Mouse (Mus musculus) CD4-positive, CD25-positive, alpha-beta regulatory T cell (primary cell): ENCODE data around the gene Nsun5. TPM values are rescaled to one million over a fixed set of nuclear protein-coding genes. Genes with fewer than 3 reads are reported as not detected.

Source experiments
- polyA plus RNA-seq: library from polyadenylated mRNA; unstranded; fragments of 100-300 nt; shearing (Covaris generic); gene quantifications from one replicate; pipeline ENCODE4 v1.2.1, GENCODE M21; 2017

The Nsun5 gene
- 46.9 TPM for polyA plus RNA-seq

DNA sequence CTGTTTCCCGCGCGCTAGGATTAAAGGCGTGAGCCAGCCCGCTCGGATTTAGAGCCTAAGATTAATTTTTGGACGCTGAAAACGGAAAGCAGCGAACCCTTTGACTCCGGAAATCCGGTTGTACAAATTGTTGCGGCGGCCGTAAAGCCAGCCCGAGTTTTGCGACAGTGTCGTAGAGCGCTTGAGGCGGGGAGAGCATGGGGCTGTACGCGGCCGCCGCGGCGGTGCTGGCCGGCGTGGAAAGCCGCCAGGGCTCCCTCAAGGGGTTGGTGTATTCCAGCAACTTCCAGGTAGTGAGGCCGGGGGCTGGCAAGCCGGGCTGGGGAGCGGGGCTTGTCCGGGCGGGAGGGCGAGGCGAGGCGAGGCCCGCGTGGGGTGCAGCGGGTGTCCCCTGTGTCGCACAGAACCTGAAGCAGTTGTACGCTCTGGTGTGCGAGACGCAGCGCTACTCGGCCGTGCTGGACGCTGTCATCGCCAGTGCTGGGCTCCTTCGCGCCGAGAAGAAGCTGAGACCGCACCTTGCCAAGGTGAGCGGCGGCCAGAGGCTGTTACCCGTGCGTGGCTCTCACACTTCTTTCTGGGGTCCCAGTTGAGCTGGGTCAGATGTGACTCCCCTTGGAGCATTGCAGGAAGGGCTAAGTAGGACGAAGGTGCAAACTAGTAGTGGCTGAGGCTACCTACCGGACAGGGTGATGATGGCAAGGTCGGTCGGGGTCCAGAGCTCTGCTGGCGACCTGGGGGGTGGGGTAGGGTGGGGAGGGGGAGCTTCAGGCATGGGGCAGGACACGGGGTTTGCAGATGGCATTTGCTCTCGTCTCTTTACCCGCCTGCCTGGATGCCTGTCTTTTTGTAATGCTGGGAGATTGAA, at the start of gene Nsun5:
Nsun5 (plus strand) TSS at position 167 of the 868 bp plus-strand sequence.

DNA sequence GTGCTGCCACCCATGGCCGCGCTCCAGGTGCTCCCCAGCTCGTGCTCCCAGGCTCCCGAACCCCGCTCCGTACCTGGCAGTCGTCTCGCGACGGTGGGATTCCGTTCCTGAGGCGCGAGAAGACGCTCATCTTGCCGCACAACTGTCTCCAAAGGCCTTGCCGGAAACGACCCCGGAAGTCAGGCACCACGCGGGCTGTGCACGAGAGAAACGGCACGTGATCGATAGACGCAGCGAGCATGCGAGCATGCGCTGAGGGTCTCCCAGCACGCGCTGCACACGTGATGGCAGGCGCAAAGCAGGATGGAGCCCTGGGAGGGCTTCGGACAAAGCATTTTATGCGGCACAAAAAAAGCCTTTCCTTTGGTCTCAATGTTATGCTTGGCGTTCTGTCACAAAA, 19.9 kb upstream of the Nsun5 start, which contains the start of gene Fkbp6:
Fkbp6 (minus strand) TSS at position 183 of the 400 bp plus-strand sequence.

DNA sequence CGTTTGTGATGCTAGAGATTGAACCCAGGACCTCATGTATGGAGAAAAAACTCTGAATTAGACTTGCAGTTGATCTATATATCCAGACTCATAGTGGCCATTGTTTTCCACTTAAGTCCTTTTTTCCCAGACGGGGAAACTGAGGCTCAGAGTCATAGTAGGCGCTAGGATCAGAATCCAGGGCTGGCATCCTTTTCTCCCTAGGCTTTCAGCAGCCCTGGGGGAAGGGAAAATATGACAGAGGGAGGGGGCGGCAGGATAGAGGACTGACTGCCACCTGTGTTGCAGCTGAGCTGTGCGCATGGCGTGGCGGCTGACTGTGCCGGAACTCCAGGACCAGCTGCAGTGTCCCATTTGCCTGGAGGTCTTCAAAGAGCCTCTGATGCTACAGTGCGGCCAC, 16.8 kb upstream of the Nsun5 start, which contains the start of gene Trim50:
Trim50 (plus strand) TSS at position 301 of the 400 bp plus-strand sequence.

DNA sequence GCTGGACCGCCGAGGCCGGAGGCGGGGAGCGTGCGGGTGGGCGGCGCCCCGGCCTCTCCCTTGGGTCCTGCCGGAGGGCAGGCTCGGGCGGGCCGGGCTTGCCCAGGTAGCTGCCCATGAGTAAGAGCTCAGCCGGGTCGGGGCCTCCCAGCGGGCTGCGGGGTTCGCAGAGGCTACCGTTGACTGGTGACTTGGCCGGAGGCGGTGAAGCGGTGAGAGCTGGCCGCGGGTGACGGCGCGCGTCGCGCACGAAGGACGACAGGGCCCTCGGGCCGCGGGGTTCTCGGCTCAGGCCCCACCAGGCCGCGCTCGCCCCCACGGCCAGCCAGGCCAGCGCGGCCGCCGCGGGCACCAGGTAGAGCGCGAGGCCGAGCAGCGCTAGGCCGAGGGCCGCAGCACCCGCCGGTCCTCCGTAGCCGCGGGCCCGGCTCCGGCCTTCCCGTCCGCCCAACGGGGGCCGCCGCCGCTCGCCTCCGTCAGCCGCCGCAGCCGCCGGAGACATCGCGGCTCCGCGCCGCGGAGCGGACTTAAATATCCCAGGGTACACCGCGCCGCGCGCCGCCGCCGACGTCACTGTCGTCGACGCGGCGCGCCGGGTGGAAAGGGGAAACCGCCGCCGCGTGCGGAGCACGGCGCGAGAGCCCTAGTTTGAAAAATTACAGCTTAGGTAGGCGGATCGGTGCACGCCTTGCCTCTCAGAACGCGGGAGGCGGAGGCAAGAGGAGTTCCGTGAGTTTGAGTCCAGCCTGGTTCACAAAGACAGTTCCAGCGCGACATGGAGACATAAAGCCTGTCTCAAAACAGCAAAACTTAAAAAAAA, 24.5 kb downstream of the Nsun5 start, which contains the start of gene Pom121:
Pom121 (minus strand) TSS at position 543 of the 820 bp plus-strand sequence.

Other genes with a start within 250 kb of the Nsun5 start
- gene Tbl2, start 220.3 kb upstream of the Nsun5 start, polyA plus RNA-seq, result 13.8 TPM
- gene Bcl7b, start 201.7 kb upstream of the Nsun5 start, polyA plus RNA-seq, result 107 TPM
- gene Baz1b, start 182.7 kb upstream of the Nsun5 start, polyA plus RNA-seq, result 51.2 TPM
- not detected for gene Fzd9, start 118.7 kb upstream of the Nsun5 start, polyA plus RNA-seq
- gene Fkbp6, start 19.9 kb upstream of the Nsun5 start, polyA plus RNA-seq, result not detected
- gene Trim50, start 16.7 kb upstream of the Nsun5 start, polyA plus RNA-seq, result not detected
- 38.3 TPM for gene Pom121, start 24.6 kb downstream of the Nsun5 start, polyA plus RNA-seq
- gene Hip1, start 175.2 kb downstream of the Nsun5 start, polyA plus RNA-seq, result 4.6 TPM
- gene Ccl26, start 193.6 kb downstream of the Nsun5 start, polyA plus RNA-seq, result not detected
- gene Ccl24, start 203.1 kb downstream of the Nsun5 start, polyA plus RNA-seq, result 0.18 TPM